Mouse (Mus musculus): ENCODE results near the gene Mpc1. TPM values are rescaled to one million over a fixed set of nuclear protein-coding genes. Genes with fewer than 3 reads are reported as not detected.
A peak's percentile ranks its signal among the peaks of the same experiment; 100 is the strongest.

Gene Mpc1
- total and polyA plus RNA-seq, 2 experiments from 2014 or later = 306 to 559 TPM

GRCm38 (mm10) chr17:8342706-8343105, 60.0 kb downstream of the Mpc1 start:
- Histone ChIP-seq H3K4me1 (ENCODE audit: insufficient read depth) (peaks cover 29% of the 10 kb centered on the region), H3K27ac (ENCODE audit: low read depth, low read length) (no peak overlapping the region; the same call in 1 of the 2 replicates), H3K9me3 (ENCODE audit: low read length) (no peaks in the 10 kb centered on the region), H3K4me3 (ENCODE audit: low read depth, low read length) (peak overlapping the region; percentile 77), H3K9ac (peak overlapping the region; percentile 97; the same call in 1 of the 2 replicates), H3K36me3 (ENCODE audit: insufficient read depth) (no peaks in the 10 kb centered on the region), H3K27me3 (ENCODE audit: insufficient read depth, low read length) (no peaks in the 10 kb centered on the region), H3K4me2 (ENCODE audit: low read depth) (peak overlapping the region; percentile 99)
- no peak for TF ChIP-seq CTCF (IDR thresholded peaks at IDR 0.05; ENCODE audit: low read depth)
- 46% methylated on average over 5 of the region's 5 CpGs for WGBS
- no peak for DNase-seq
- no peak for ATAC-seq

GRCm38 (mm10) chr17:8343416-8343815, 60.7 kb downstream of the Mpc1 start:
- Histone ChIP-seq H3K36me3 (ENCODE audit: insufficient read depth) (no peaks in the 10 kb centered on the region), H3K9me3 (ENCODE audit: low read length) (no peaks in the 10 kb centered on the region), H3K4me1 (ENCODE audit: insufficient read depth) (peaks cover 29% of the 10 kb centered on the region), H3K4me2 (ENCODE audit: low read depth) (peak overlapping the region; percentile 99), H3K27ac (ENCODE audit: low read depth, low read length) (no peak overlapping the region), H3K4me3 (ENCODE audit: low read depth, low read length) (no peak overlapping the region), H3K27me3 (ENCODE audit: insufficient read depth, low read length) (no peaks in the 10 kb centered on the region), H3K9ac (no peak overlapping the region)
- no peak for TF ChIP-seq CTCF (IDR thresholded peaks at IDR 0.05; ENCODE audit: low read depth)
- ATAC-seq (no peak), DNase-seq (no peak)
- 61% methylated on average over 6 of the region's 6 CpGs for WGBS

Other genes with a start within 250 kb of the Mpc1 start
- 0.48 TPM in 1 of 2 replicates, not detected in the other for gene Gm49673, start 135.1 kb upstream of the Mpc1 start, total RNA-seq (2014; rRNA removed)
- 0.09 and 0.53 TPM in 2 replicates for gene Gm49673, start 135.1 kb upstream of the Mpc1 start, polyA plus RNA-seq (2015; fragmentation: Nextera tagmentation; extraction: Ambion mirVana)
- gene Rnaset2a, start 134.8 kb upstream of the Mpc1 start, total RNA-seq (2014; rRNA removed) = 12.6 and 15.5 TPM in 2 replicates
- gene Rnaset2a, start 134.8 kb upstream of the Mpc1 start, polyA plus RNA-seq (2015; fragmentation: Nextera tagmentation; extraction: Ambion mirVana) = 15.7 and 16.8 TPM in 2 replicates
- 18.4 and 19.1 TPM in 2 replicates for gene Fgfr1op, start 117.4 kb upstream of the Mpc1 start, total RNA-seq (2014; rRNA removed)
- 12.2 and 16.3 TPM in 2 replicates for gene Fgfr1op, start 117.4 kb upstream of the Mpc1 start, polyA plus RNA-seq (2015; fragmentation: Nextera tagmentation; extraction: Ambion mirVana)
- gene Ccr6, start 46.9 kb upstream of the Mpc1 start, total RNA-seq (2014; rRNA removed) = not detected in 2 replicates
- gene Ccr6, start 46.9 kb upstream of the Mpc1 start, polyA plus RNA-seq (2015; fragmentation: Nextera tagmentation; extraction: Ambion mirVana) = not detected in 2 replicates
- gene Sft2d1, start 28.2 kb downstream of the Mpc1 start, total RNA-seq (2014; rRNA removed) = 119 and 138 TPM in 2 replicates
- gene Sft2d1, start 28.2 kb downstream of the Mpc1 start, polyA plus RNA-seq (2015; fragmentation: Nextera tagmentation; extraction: Ambion mirVana) = 196 and 226 TPM in 2 replicates
- gene Prr18, start 54.6 kb downstream of the Mpc1 start, total RNA-seq (2014; rRNA removed) = 22.8 and 24.0 TPM in 2 replicates
- 11.1 and 15.6 TPM in 2 replicates for gene Prr18, start 54.6 kb downstream of the Mpc1 start, polyA plus RNA-seq (2015; fragmentation: Nextera tagmentation; extraction: Ambion mirVana)
- gene T2, start 73.1 kb downstream of the Mpc1 start, total RNA-seq (2014; rRNA removed) = 0.69 and 1.8 TPM in 2 replicates
- 0.51 and 0.60 TPM in 2 replicates for gene T2, start 73.1 kb downstream of the Mpc1 start, polyA plus RNA-seq (2015; fragmentation: Nextera tagmentation; extraction: Ambion mirVana)
- gene T, start 151.5 kb downstream of the Mpc1 start, total RNA-seq (2014; rRNA removed) = 2.1 TPM in 1 of 2 replicates, not detected in the other
- gene T, start 151.5 kb downstream of the Mpc1 start, polyA plus RNA-seq (2015; fragmentation: Nextera tagmentation; extraction: Ambion mirVana) = 0.13 and 0.17 TPM in 2 replicates
- gene Pde10a, start 242.5 kb downstream of the Mpc1 start, total RNA-seq (2014; rRNA removed) = 55.4 and 71.2 TPM in 2 replicates
- 11.6 and 14.7 TPM in 2 replicates for gene Pde10a, start 242.5 kb downstream of the Mpc1 start, polyA plus RNA-seq (2015; fragmentation: Nextera tagmentation; extraction: Ambion mirVana)